Mouse (Mus musculus): Measurements from ENCODE around the gene Acaca.

Gene Acaca

GRCm38 (mm10) chr11:84150884-84151283, 21.4 kb downstream of the Acaca start:
- DNase-seq = peak; percentile 23

DNA sequence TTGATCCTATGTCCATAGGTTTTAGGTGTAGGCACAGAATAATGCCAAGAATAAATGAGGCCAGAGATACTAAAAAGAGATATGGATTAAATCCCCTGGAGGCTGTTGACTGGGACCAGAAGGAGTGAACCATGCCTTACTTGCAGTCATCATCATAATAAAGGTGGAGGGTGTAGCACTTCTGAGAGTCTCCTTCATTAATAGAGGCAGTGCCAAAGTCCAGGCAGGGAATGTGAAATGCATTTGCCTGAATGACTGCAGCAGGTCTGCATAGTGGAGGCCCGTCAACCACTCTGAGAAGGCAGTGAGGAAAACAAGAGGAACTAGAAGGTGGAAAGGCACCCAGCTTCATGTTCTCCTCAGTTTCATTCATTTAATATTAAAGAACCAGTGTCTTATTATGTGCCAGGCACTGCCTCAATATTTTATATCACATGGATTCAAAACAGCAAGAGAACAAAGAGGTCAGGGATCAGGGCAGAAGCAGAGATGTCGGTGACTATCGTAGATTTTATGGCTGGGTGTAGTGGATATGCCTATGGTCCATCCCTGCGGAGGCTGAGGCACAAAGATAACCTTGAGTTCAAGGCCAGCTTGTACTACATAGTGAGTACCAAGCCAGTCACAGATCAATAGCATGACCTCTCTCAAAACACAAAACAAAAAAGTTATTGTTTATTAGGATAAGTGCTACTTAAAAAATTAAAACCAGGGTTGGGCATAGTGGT, 27.2 kb downstream of the Acaca start:
- DNase-seq = no peak

DNA sequence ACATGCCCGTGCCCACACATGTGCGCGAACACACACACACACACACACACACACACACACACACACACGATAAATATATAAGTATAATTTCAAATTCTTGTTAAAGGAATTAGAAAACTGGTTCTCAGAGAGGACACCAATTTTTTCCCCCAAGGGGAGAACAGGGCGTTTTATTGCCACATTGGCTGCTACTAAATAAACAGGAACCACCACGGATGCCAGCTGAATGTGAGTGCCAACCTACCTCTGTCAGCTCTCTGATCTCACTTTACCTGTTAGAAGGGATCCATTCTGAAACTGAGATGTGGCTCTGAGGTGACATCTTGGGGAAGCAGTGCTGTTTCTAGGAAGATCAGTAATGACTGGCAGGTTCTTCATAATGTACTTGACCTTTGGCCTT, 34.7 kb downstream of the Acaca start:
- no peak for DNase-seq

- DNase-seq = no peak
Observed at GRCm38 (mm10) chr11:84164561-84164960, 35.1 kb downstream of the Acaca start.

- DNase-seq = no peak
Observed at GRCm38 (mm10) chr11:84167046-84167526, 37.6 kb downstream of the Acaca start, which contains the start of gene Gm11437. Gene Gm11437, minus strand, starts transcription at chr11:84167476.

DNA sequence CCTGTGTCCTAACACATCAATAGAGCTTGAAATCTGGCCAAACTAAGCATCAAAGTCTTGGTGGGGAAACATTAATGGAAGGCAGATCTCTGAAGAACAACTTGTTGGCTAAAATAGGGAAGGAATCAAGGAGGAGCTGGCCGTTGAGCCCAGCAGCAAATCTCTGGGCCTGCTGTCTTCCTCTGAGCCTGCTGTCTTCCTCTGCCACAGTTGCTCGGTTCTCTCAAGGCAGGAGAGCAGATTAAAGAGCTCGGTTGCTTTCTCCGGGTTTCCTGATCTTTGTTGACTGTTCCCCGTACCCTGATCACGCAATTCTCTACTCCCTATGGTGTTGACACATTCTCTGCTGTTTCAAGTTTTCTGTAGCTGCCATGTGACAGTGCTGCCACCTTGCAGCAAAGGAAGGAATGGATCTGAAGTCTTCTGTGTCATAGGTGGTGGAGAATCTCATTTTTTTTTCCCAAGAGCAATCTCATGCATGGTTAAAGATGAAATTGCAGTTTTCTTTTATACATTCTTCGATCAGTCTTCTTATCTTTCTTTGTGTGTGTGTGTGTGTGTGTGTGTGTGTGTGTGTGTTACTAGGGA, 39.3 kb downstream of the Acaca start:
- DNase-seq = peak; percentile 37

GRCm38 (mm10) chr11:84172539-84173435, 43.3 kb downstream of the Acaca start:
- DNase-seq = no peak

DNA sequence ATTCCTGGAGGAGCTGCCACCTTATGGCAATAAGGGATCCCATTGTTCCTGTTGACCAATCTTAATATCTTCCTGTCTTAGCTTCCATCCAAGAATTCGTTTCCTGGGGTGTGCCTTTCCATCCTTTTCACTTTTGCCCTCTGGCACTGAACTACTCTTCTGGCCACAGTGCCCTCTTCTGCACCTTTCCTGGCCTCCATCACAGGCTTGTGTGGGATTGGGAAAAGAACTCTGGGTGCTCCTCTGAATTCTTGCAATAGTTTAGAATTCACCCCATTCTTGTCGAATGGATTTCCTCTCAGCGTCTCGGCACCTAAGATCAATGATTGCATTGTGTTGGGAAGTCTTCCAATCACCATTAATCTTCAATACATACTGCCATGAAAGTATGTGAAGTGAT, 49.1 kb downstream of the Acaca start:
- no peak for DNase-seq

DNA sequence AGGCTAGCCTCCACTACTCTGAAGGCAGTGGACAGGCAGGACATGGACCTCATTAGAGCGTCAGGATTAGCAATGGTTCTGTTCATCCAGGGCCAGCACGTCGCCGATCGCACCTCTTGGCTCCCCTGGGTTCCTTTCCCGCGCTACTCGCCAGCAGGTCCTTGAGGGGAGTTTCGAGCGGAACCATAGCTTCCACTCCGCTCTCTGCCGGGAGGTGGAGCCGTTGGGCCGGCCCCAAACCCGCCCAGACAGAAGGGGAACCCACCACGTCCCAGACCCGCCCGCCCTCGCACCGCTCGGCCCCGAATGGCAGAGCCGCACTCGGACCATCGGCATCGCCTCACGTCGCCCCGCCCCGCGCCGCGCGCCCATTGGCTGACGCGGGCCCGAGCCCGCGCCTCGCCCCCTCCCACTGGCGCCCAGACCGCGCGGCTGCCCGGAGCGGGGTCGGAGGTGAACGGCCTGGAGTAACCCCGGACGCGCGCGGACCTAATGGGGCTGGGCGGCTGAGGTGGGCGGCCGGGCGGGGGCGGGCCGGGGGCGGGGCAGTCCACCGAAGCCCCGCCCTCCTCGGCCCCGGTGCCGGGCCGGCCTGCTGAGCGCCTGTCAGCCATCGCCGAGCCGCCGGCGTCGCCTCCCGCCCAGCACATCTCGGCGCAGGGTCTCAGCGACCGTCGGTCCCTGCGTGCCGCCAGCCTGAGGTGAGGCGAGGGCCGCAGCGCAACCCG, 49.9 kb downstream of the Acaca start:
- DNase-seq = peak; percentile 88

GRCm38 (mm10) chr11:84179954-84180598, 50.6 kb downstream of the Acaca start:
- DNase-seq = peak; percentile 74

GRCm38 (mm10) chr11:84181286-84181685, 51.8 kb downstream of the Acaca start:
- DNase-seq = no peak

- DNase-seq = no peak
Observed at GRCm38 (mm10) chr11:84188530-84188929, 59.1 kb downstream of the Acaca start.

- DNase-seq = no peak
Observed at GRCm38 (mm10) chr11:84190581-84191233, 61.2 kb downstream of the Acaca start.

DNA sequence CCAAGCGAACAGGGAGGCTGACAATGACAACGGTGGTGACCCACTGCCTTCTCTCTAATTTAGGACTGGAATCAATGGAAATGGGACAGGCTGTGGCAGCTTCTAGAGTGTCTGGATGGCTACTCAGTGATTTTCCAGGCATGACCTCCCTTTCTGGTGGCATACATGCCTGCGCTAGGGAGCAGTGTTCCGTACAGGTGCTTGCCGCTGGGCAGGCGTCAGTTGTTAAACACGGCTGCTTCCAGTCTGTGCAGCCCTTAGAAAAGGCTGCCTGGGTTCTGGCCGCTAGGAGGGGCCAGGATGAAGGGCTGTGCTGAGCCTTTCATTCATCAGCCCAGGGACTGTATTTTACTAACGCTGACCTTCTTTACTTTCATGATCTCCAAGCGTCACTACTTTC, 63.8 kb downstream of the Acaca start:
- DNase-seq = no peak

- no peak for DNase-seq
Observed at GRCm38 (mm10) chr11:84194751-84195150, 65.3 kb downstream of the Acaca start.

DNA sequence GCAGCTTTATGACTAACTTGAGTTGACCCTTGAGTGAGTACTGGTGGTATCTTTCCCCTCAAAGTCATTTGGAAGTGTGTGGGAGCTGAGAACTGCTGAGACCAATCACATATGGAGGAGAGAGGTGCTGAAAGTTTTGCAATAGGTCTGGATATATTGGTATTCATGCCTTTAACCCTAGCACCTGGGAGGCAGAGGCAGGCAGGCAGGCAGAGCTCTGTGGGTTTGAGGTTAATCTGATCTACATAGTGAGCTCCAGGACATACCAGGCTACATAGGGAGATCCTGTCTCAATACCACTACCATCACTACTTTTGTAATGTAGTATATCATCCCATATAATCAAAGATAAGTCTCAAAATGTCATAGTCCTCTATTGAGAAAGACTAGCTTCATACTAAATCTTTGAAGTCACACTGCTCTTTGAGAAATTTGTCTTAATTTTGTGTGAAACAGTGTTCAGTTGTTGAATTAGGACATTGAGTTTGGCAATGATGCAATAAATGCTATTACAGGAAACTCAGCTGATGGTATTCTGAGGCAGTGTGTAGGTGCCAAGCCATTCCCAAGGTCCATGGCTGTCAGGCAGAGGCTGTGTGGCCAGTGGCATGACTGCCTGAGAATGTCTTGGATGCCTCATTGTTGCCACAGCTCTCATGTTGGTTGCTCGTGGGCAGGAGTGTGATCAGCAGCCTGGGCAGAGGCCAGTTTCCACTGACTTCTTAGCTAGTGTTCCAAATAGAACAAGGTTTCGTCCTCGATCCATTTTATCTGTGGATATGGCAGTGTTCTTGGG, 68.3 kb downstream of the Acaca start:
- DNase-seq = no peak

- peak; percentile 17 for DNase-seq
Observed at GRCm38 (mm10) chr11:84205776-84206175, 76.3 kb downstream of the Acaca start.

DNA sequence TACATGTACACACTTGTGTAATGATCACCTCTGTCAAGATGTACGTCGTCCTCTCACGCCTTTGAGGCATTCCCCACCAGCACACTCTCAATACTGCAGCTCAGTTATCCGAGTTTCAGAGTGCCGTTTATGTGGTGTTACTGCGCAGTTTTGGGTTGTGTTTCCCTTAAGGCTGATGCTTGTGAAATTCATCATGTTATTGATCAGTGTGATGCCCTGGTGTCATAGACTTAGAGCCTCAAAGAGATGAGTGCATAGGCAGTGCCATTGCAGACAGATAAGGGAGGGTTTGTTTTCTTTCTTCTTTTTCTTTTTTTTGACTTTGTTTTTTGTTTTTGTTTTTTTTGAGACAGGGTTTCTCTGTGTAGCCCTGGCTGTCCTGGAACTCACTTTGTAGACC, 81.4 kb downstream of the Acaca start:
- no peak for DNase-seq

DNA sequence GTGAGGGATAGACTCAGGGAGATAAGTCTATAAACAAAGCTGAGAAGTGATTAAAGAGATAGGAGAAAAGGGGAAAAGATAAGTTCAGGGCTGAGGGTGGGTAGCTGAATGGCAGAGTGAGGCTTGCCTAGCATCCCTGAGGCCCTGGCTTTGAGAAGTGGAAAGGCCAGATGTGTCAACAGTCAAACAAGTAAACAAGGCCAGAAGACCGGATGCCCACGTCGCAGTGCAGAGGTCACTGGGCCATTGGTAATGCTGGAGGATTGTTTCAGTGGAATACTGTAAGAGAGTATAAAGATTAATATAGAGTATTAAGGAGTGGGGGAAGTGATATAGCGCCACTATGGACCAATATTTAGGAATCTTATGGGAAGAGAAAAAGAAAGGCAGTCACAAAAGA, 89.5 kb downstream of the Acaca start:
- no peak for DNase-seq

DNA sequence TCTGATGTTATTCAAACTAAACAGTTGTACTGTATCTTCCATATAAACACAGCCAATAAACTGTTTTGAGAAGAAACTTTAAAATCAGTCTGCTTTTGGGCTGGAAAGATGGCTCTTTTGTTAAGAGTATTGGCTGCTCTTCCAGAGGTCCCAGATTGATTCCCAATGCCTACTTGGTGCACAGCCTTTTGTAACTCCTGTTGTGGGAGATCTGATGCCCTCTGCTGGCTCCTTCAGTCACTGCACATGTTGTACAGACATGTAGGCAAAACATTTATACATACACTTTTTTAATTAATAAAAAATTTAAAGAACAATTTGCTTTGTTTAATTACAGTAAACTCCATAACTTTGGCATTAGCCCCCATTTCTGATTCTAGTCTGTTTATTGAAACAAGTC, 114.1 kb downstream of the Acaca start:
- DNase-seq = peak; percentile 58

DNA sequence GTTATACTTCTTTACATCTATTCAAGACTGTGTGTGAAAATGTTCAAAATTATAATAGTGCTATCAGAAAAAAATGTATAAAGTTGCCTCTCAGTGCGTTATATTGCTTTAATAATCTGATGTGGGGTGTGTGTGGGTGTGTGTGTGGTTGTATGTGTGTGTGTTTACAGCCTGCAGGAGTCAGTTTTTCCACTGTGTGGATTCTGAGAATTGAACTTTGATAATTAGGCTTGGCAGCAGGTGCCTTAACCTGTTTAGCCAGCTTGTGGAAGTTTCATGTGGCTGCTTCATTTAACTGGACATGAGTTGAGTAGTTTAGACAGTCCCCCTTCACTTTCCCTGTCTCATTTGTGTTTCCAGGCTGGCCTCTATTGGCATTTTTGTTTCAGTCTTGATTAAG, 117.9 kb downstream of the Acaca start:
- no peak for DNase-seq

All from thymus, postnatal 25 days (tissue).